ENCODE assay signal across 22 mouse cellular contexts in genomic region chr13:92626725-92627124, GRCm38 (mm10). TPM values are rescaled to one million over a fixed set of nuclear protein-coding genes. Genes with fewer than 3 reads are reported as not detected.
"Had no signal": no experiment of that assay in that cellular context is flagged by ENCODE, and none has a peak within 500 bp of the region (broad histone marks: within the 10 kb centered on the region; RNA-seq: fewer than 3 reads in every experiment).

No protein-coding gene starts in this region.

- H3K27ac ChIP-seq: neural tube, embryonic 13.5 days; neural tube, embryonic 15.5 days; stomach, embryonic 15.5 days; stomach, postnatal 0 days had no signal

- H3K27me3 ChIP-seq: neural tube, embryonic 13.5 days; neural tube, embryonic 15.5 days; stomach, embryonic 15.5 days had no signal

- H3K9me3 ChIP-seq: neural tube, embryonic 15.5 days; stomach, embryonic 15.5 days had no signal

- DNase-seq: retina, postnatal 1 day; right cerebral cortex, adult 18-20 months; right cerebral cortex, postnatal 14 days; right cerebral cortex, postnatal 25 days; right cerebral cortex, postnatal 4 days; spleen, adult 18-20 months; thymus, adult 18-20 months; thymus, adult 2 months; thymus, postnatal 14 days; thymus, postnatal 25 days; thymus, postnatal 36 days had no signal

- H3K9ac ChIP-seq: neural tube, embryonic 13.5 days; neural tube, embryonic 15.5 days; stomach, embryonic 15.5 days had no signal

- H3K4me1 ChIP-seq: neural tube, embryonic 15.5 days had no signal

- H3K4me2 ChIP-seq: neural tube, embryonic 13.5 days; neural tube, embryonic 15.5 days; stomach, embryonic 15.5 days had no signal

- H3K4me3 ChIP-seq: neural tube, embryonic 13.5 days; neural tube, embryonic 15.5 days; stomach, embryonic 15.5 days had no signal

RNA-seq across cellular contexts. Expression of gene Spz1, which starts 50.8 kb away (rescaled TPM):
- total RNA-seq: neutrophil, adult 5-6 weeks had no signal
- polyA plus RNA-seq: neural tube, embryonic 13.5 days; neural tube, embryonic 14.5 days; neural tube, embryonic 15.5 days; spleen, adult 2 months; stomach, embryonic 14.5 days; stomach, embryonic 15.5 days; stomach, embryonic 16.5 days; stomach, postnatal 0 days; thymus, postnatal 0 days; urinary bladder, adult 2 months had no signal
